Mouse (Mus musculus) ovary, adult 18-20 months (tissue): ENCODE measurements around the gene Efcab6.
"Not testable (repeated sequence)": the region's sequence is repeated elsewhere in the genome, so short reads cannot be mapped to it uniquely, and the experiment has no call there.

Experiments
- DNase-seq: peaks from one replicate; pipeline ENCODE4 v3.0.0; 2022; ENCODE audit warnings: low spot score, mixed read lengths

The Efcab6 gene

GRCm38 (mm10) chr15:84065140-84065539 is at the start of gene Efcab6:
TSS of gene Efcab6 (minus strand) at chr15:84065379.
- DNase-seq = no peak

- no peak for DNase-seq
These were observed 48.7 kb upstream of the Efcab6 start for GRCm38 (mm10) chr15:84113873-84114272.

- DNase-seq = no peak
These were observed 43.7 kb upstream of the Efcab6 start for GRCm38 (mm10) chr15:84108899-84109298.

DNA sequence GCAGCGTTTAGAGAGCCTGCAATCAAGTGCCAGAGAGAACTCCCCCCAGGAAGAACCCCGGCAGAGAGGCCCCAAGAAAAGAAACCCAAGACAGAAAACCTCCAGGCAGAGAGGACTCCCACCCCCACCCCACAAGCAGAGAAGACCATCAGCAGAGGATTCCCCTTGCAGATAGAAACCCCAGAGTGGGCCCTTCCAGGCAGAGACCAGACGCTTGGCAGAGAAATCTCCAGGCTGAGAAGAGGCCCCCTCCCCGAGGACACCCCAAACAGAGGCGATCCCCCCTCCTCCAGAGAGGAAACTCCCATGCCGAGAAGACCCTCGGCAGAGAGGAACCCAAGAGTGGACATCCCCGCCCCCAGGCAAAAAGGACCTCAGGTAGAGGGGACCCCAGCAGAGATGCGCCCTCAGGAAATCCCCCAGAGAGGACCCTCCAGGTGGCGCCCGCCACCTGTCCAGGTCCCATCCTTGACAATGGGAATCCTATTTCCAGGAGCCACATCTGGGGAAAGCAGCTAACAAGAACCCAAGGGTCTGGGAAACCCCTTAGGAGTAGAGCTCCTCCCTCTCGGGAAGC is 40.8 kb upstream of the Efcab6 start:
- DNase-seq = no peak

DNA sequence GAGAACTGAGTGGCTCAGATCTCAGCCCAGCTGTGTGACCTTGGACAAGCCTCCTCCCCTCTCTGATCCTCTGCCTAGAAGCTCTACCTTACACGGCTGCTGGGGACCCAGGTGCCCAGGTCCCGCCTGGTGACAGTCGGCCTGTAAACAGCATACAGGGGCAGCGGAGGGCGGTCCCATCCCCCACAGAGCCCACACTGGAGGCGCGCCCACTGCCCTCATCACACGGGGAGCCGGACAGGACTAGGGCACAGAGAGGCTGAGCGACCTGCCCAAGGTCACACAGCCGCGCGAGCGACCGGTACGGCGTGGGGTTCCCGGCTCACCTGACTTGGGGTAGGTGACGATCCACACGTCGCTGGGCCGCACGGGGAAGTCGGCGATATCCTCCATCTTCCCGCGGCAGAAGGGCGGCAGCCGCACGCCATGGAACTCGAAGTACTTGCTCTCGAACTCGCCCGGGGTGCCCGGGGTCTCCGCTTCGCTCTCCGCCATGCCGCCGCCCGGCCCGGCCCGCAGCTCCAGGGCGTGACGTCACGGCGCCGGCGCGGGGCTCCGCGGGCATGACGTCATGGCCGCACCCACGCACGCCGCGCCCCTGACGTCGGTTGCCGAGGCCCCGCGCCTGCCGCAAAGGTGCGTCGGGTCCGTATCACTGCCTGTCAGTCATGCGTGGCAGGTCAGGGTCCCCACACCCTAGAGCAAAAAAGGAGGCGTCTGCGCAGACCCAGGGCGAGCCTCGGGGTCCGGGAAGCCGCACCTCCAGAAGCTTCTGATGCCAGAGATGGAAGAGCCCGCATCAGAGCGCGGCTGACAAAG is 40.1 kb upstream of the Efcab6 start, which contains the start of gene Sult4a1:
TSS of gene Sult4a1 (minus strand) at position 650 of the 819 bp plus-strand sequence.
- DNase-seq = no peak

DNA sequence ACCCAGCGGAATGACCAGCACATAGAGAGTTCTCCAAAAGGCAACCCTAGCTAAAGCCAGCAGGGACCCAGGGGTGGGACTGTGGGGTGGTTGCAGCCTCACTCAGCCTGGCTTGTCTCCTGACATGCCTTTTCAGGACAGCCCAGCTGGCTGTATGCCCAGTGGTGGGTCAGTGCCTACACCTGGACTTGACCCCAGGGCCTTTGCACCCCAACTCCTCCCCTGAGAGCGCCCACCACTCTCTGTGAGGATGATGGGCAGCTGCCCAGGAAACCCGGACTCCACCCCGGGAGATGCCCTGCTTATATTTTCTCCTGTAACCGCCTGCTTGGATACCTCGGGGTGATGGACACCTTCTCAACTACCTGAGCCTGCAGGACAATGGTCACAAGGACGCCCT is 39.4 kb upstream of the Efcab6 start:
- DNase-seq = no peak

DNA sequence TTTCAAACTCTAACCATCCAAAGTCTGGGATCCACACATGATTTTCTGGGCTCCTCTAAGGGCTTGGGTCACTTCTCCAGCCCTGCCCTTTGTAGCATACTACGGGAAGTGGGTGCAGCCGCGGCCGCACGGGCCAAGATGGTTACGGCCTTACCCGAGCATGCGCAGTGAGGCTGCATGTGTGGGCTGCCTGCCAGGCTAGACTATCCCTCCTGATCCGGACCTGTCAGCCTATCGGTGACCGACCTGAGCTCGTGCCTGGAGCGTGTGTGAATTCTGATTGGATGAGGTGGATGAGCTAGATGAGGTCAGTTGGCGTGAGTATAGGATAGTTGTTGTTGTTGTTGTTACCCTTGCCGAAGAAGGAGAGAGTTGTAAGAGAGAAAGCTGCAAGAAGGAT is 32.4 kb upstream of the Efcab6 start:
- not testable (repeated sequence) for DNase-seq

DNA sequence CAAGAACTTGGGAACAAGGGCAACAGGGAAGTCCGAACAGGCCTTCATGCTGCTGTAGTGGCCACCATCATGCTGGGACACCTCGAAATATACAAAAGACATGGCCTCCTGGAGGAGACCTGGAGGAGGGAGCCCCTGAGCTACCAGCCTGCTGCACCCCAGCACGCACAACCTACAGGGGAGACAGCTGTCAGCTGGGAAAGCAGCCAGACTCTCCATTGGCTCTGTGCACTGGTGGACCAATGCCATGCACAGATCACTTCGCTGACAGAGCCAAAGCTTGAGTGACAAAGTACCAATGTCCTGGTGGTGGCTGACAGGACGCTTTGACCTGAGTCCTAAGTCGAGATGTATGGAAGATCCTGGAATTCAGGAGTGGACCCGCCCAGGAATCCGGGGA is 30.9 kb upstream of the Efcab6 start:
- no peak for DNase-seq

DNA sequence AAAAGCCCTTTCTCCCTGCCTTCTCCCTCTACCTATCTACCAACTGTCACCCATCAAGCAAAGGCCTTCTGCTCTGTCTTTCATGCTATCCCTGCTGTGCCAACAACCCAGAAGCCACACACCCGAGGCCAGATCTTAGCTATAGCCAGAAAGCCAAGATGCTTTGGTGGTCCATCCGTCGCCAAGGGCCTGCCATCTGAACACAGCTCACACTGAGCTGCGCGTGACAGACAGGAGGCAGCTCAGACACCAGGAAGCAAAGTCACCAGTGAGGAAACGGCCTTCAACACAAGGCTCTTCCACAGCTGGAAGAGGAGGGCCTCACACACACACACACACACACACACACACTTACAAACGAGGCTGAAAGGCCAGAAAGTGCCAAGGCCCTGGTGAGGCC is 29.7 kb upstream of the Efcab6 start:
- DNase-seq = no peak

DNA sequence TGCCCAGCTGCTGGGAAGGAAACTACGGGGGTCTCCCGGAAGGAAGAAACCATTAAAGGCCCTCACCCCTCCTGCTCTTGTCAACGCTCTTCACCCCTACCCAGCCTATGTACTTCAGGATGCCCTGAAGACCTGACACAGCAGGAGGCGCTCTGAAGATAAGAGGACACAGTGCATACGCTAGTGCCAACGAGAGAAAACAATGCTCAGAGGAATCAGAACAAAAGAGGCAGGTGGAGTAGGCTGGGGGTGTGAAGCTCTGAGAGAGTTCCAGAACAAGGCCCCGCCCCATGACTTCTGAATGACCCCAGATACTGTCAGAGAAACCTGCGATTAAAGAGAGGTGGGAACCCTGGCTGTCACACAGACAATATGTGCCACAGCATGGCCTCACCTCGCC is 21.6 kb upstream of the Efcab6 start:
- no peak for DNase-seq

GRCm38 (mm10) chr15:84086364-84086763 is 21.2 kb upstream of the Efcab6 start:
- DNase-seq = no peak

DNA sequence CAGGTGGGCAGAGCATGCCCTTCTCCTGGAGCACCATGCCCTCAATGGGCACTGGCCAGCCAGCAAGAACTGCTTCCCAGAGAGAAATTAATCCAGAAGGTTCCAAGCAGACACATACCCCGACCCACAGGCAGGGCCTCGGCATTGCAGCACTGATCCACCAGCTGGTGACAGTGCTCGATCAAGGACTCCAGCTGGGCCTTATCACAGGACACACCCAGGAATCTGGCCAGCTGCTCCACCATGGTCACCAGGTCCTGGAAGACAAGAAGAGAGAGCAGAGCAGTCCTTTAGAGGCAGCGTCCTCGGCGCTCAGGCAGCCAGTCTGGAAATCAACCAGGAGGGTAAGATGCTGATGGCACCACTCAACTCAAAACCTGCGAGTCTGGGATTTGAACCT is 14.9 kb upstream of the Efcab6 start:
- DNase-seq = peak; percentile 17

GRCm38 (mm10) chr15:84079519-84079918 is 14.3 kb upstream of the Efcab6 start:
- no peak for DNase-seq

DNA sequence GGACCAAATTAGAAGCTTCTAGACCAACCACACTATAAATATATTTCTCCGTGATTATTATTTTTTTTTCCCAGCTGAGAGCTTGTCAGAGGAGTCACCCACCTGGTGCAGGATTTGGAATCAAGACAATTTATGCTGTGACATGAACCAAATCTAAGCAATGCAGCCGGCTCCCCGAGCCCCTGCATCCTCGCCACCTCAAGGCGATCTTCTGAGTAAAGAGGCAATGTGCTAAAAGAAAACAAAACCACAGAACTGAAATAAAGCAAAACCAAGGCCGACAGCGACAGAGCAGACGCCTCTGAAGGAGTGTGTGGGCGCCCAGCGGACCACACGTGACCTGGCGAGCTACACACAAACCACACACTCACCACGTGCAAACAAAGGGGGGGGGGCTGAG is 13.5 kb upstream of the Efcab6 start:
- DNase-seq = no peak

GRCm38 (mm10) chr15:84077151-84077550 is 12.0 kb upstream of the Efcab6 start:
- no peak for DNase-seq

DNA sequence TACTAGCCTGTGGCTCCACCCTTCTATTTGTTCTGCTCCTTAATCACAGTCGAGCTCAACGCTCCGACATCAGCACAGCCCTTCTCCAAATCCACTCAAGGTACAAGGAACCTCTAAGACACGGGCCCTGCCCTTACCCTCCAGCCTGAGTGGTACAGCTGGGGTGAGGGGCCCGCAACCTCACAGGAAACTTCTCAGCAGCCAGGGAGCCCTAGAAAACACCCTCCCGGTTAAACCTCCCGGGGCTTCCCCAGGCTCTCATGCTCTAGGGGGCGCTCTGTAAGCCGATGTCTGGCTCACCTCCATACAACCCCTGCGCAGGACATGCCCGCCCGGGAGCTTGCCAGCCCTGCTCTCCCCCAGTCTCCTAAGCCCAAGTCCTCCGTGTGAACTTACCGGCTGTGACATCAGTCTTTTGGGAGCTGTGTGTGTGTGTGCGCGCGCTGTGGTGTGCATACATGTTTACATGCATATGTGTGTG is 9.6 kb upstream of the Efcab6 start:
- DNase-seq = no peak

GRCm38 (mm10) chr15:84073911-84074704 is 8.9 kb upstream of the Efcab6 start:
- no peak for DNase-seq

GRCm38 (mm10) chr15:84073058-84073457 is 7.9 kb upstream of the Efcab6 start:
- DNase-seq = no peak

- DNase-seq = no peak
These were observed 7.0 kb upstream of the Efcab6 start for GRCm38 (mm10) chr15:84072226-84072625.

DNA sequence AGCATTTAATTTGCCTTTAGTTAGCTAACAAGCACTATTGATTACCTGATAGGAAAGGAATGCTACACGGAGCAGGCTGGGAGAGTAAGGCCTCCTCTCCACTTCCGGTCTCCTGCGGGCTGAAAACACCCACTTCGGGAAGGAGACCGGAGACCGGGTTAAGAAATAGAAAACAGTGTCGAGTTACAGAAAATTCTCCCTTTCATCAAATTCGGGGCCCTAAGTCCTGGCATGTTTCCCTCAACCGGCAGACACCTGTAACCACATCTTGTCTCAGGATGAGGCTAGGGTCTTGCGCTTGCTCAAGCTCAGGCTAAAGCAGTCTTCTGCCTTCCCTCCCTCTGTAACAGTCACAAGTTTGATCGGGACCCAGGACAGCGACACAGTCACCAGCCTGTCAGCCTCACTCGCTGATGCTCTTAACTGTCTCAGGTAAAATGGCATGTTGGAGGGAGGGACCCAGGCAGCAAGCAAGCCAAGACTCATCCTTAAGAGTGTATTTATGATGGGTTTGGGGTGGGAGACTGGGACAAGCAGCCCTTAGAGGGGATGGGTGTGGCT is 5.0 kb upstream of the Efcab6 start:
- DNase-seq = no peak

DNA sequence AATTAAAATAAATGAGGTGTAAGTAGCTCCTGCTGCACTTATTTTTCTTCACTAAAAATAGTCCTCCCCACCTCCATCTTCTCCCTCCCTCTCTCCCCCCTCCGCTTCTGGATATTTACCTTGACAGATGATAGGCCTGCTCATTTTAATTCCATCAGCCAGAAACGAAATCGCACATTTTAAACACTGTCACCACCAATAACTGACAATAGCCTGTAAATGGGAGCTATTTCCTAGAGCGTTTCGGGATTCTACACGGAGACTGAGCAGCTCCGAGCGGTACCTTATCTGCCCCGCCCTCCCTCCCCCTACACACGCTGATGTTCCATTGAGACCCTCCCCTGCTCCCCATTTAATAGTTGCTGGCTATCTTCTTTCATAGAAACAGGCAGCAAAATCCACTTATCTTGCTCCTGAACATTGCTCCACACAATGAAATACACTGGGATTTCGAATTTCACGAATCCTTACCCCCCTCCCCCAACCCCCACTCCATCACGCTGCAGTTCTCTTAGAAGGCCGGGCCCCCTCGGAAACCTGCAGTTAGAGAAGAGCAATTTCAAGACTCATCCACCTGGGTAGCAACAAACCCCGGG is 4.4 kb upstream of the Efcab6 start:
- DNase-seq = no peak

DNA sequence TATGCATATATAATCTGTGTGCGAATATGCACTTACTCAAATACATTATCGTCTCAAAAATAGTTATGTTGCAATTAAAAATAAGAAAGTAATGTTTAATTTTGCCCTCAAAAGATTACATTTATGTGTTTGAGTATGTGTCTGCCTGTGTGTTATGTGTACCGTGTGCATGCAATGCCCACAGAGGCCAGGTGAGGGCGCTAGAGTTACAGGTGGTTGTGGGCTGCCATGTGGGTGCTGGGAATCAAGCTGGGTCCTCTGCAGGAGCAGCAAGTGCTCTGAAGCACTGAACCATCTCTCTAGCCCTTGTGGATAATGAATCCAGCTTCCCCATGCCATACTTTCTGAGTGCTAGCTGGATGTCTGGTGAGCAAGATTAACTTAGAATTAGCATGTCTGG is 522 bp upstream of the Efcab6 start:
- DNase-seq = no peak
